Mouse (Mus musculus) gastrocnemius, postnatal 14 days (tissue): ENCODE measurements around the gene Spock1. TPM values are rescaled to one million over a fixed set of nuclear protein-coding genes. Genes with fewer than 3 reads are reported as not detected.

Experiments used
- DNase-seq: peaks from one replicate; pipeline ENCODE4 v3.0.0; 2021; ENCODE audit warnings: mixed read lengths
- intact Hi-C: fragments of 180-260 bp; cut with DNase I; formaldehyde crosslinking; loops from one replicate; pipeline ENCODE4 v1.15.1; 2025; ENCODE audit warnings: low total_unique reads
- total RNA-seq, 2 experiments: library from RNA; stranded (reverse); gene quantifications; 2 replicates each; pipeline ENCODE4 v1.2.3; 2021

Spock1 gene
- total RNA-seq, 2 experiments from 2014 or later = 0.78 to 1.4 TPM

DNA sequence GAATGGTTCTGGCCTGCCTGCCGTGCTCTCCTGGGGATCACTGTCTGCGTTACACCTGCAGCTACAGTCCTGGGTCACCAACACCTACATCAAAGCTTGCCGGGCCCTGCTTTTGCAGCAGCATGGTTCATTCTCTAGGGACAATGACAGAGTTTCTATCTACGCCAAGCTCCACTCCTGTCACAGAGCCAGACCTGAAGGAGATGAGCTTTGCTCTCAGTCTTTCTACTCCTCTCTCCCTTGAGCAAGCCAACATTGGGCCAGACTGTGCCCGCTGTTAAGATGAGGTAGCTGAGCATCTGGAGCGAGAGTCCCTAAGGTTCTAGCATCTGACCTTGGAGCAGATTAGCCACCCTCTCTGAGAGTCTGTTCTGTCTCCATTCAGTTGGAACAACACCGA lies 95.5 kb downstream of the Spock1 start:
- intact Hi-C loops = no loop called here
- DNase-seq = no peak

DNA sequence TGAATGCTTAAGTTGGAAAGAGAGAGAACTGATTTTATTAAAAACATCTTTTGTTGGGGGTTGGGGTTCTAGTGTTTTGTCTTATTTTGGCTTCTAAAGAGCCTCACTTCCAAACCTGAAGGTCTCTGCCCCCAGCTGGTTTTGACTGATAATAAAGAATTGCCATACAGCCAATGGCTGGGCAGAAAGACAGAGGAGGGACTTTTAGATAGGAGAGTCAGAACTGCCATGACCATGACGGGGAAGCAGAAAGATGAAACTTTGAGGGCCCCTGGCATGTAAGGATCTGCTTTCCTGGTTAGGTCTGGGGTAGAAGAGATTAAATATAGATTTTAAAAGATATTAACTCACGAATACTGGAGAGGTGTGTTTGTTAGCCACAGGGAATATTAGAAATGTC lies 96.9 kb downstream of the Spock1 start:
- intact Hi-C loops = no loop called here

DNA sequence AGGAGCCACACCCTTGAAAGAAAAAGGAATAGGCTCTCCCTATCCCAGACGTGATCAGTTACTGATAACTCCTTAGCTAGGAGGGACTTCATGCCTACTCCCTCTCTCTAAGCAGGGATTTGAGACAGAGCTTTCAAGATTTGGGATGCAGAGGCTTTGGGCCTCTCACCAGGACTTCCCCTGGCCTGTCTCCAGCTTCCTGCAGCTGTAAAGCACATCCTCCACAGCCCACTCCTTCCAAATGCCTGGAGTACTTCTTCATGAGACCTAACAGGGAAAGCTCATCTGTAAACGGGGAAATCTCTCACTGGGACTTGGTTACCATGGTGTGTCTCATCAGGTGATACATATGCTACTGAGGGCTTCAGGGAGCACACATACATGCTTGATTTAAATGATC lies 97.3 kb downstream of the Spock1 start:
- no peak for DNase-seq
- intact Hi-C loops = no loop called here

More for the DNA sequence above, 96.9 kb downstream of the Spock1 start:
- no peak for DNase-seq

GRCm38 (mm10) chr13:57810083-57810482 lies 98.0 kb downstream of the Spock1 start:
- intact Hi-C loops = no loop called here
- no peak for DNase-seq

GRCm38 (mm10) chr13:57809603-57810002 lies 98.5 kb downstream of the Spock1 start:
- intact Hi-C loops = no loop called here

DNA sequence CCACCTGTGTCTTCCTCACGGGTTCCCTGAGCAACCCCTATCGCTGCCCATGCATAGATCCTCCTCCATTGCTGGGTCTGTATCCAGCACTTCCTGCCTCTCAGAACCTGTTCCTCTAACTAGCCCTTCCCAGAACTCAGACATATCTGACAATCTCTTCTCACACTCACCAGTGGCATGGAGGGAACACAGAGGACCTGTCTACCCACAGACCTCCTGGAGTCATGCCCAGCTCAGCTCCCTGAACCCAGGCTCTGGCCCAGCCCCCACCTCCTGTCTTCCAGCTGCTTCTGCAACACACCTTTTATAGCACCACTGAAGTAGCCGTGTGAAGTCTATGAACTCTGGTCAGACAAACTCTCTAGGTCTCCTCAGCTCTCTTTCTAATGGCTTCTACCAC lies 101.3 kb downstream of the Spock1 start:
- no peak for DNase-seq
- intact Hi-C loops = no loop called here

More at GRCm38 (mm10) chr13:57809603-57810002, 98.5 kb downstream of the Spock1 start:
- no peak for DNase-seq

DNA sequence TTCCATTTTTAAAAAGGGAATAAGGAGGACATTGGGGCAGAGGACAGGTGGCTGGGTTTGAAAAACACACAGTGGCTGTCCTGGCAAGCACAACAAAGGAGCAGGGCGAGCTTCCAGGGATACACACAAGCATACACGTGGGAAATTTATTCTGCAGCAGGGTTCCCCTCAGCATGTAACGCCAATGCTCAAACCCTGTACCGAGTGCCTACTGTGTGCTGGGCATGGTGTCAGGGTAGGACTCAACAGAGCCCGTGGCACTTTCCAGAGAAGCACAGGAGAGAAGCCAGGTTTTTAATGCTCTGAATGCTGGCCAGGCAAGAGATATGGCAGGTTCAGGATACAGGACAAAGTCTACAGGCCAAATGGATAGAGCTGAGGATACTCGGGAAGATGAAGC lies 101.8 kb downstream of the Spock1 start:
- no peak for DNase-seq
- intact Hi-C loops = no loop called here

DNA sequence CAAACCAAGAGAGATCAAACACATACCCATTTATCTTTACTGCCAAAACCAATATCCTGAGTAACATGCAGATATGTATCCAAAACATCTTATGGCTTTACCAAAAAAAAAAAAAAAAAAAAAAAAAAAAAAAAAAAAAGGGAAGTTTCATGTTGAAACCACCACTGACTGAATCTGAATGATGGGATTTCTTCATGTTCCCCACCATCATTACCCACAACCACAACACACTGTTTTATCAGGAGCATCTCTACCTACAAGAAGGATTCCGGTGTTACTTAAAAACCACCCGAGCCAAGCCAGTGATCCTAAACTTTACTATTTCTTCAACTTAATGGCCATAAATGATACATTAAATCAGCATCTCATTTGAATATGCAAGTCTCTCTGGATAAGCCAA lies 109.5 kb downstream of the Spock1 start:
- intact Hi-C loops = no loop called here
- no peak for DNase-seq

- no peak for DNase-seq
- intact Hi-C loops = no loop called here
Measured at GRCm38 (mm10) chr13:57796951-57797692, 111.0 kb downstream of the Spock1 start.

DNA sequence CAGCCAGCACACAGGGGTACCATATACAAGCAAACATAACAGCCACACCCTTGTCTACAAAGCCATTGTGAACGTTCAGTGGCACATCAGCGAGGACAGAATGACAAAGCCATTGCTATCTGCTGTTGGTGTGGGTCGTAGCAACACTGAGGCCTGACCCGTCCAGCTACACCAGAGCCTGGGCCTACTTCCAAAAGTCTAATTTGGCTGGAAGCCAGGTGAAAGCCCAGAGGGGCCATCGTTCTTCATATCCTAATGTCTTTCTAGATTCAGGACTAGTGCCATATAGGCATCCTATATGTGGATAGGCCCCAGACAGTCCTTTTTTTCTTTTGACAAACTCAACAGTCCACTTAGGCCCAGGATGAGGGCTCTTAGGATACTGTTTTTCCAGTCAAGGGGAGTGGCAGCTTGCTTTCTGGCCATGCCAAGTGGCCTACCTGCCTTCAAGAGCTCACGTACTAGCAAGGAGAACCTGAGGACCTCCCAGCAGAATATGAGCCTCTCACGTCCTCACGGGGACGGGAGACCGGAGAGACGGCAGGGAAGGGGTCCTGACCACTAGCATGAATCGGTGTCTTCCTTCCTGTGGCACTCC lies 114.4 kb downstream of the Spock1 start:
- DNase-seq = no peak

GRCm38 (mm10) chr13:57789796-57790195 lies 118.3 kb downstream of the Spock1 start:
- intact Hi-C loops = no loop called here
- no peak for DNase-seq

More for the DNA sequence above, 114.4 kb downstream of the Spock1 start:
- intact Hi-C loops = no loop called here

GRCm38 (mm10) chr13:57788299-57788698 lies 119.8 kb downstream of the Spock1 start:
- no peak for DNase-seq
- intact Hi-C loops = no loop called here

DNA sequence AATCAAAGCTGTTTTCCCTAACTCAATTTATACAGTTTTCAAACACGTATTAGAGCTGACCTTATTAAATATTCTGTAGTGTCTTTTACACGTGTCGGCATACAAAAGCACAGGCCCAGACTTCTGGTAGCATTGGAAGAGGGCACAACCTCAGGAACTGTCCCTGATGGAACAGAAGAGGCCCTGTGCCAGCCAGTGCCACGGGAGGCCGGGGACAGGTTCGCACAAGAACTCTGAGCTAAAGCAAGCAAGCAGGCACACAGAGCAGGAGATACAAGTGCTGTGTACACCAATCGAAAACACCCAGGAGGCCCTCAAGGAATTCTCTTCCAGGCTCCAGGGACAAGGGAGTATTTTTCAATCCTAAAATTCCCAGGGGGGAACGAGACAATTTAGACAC lies 121.9 kb downstream of the Spock1 start:
- DNase-seq = no peak
- intact Hi-C loops = no loop called here

- intact Hi-C loops = no loop called here
- DNase-seq = no peak
Measured at GRCm38 (mm10) chr13:57782975-57783374, 125.2 kb downstream of the Spock1 start.

GRCm38 (mm10) chr13:57782107-57782561 lies 126.0 kb downstream of the Spock1 start:
- intact Hi-C loops = no loop called here
- DNase-seq = no peak

DNA sequence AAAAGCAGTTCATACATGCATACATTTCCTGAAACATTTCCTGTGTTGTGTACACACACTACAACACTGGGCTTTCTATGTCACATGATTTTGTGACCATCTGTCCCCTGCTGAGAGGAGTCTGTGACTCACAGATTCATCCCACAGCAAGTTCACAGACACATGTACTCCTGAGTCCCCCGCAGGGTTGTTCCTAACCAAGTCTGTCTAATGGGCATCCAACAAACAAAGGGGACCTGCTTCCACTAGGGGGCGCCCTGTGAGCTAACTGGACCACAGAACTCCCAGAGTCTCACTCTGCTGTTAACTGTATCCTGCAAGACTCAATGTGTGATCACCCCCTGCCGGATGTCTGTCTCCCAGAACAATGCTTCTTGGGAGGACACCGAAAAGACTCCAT lies 129.0 kb downstream of the Spock1 start:
- no peak for DNase-seq
- intact Hi-C loops = no loop called here

DNA sequence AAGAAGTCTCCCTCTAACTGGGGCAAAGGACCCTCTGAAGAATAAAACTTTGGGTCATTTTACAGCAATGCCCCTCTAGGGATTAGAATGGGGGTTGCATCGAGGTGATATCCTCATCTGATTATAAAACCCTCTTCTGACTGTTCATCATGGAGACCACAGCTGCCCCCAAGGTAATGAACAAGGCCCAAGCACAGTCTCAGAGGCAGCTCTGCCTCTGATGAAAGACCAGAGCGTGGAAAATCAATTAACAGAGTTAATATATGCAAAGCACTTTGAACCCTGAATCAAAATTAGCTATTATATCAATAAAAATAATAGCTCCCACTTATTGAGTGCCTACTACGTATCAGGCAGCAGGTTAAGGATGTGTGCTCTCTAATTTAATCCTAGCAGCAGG lies 129.6 kb downstream of the Spock1 start:
- no peak for DNase-seq
- intact Hi-C loops = no loop called here

GRCm38 (mm10) chr13:57771998-57772397 lies 136.1 kb downstream of the Spock1 start:
- intact Hi-C loops = no loop called here
- DNase-seq = no peak

GRCm38 (mm10) chr13:57766721-57767120 lies 141.4 kb downstream of the Spock1 start:
- no peak for DNase-seq
- intact Hi-C loops = no loop called here

- intact Hi-C loops = no loop called here
Measured at GRCm38 (mm10) chr13:57761122-57761521, 147.0 kb downstream of the Spock1 start.

DNA sequence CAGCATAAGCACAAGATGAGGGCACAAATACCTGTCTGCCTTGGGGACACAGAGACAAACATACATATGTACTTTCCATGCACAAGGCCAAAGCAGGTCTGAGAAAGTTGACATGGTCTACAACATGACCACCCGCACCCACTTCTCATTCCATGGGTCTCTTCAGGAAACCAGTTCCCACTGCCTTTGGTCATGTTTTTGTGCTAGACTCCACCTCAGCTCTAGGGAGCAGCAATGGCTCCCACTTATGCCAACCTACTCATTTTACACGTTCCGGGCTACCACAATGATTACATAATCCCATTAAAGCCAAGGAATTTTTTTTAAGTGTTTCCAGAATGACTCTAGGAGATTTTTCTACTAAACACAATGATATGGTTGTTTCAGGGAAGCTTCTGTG lies 147.5 kb downstream of the Spock1 start:
- intact Hi-C loops = no loop called here
- DNase-seq = no peak

More at GRCm38 (mm10) chr13:57761122-57761521, 147.0 kb downstream of the Spock1 start:
- no peak for DNase-seq
